ENCODE assay signal across 34 mouse cellular contexts in the genomic region with DNA sequence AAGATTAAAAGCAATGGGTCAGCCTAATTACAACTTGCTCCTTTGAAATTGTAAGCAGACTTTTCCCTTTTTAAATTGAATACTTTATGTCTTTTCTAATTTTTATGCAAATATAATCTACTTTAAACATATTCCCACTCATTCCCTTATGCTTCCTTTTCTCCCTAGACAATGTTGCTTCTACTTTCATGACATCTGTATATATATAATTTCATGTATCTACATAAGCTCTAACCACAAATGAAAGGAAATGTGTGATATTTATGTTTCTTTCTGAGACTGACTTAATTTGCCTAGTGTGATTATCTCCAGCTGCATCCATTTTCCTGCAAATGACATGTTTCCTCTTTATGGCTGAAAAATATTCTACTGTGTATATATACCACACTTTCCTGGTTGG.
"Had no signal": no experiment of that assay in that cellular context is flagged by ENCODE, and none has a peak within 500 bp of the region (broad histone marks: within the 10 kb centered on the region; RNA-seq: fewer than 3 reads in every experiment).

No protein-coding gene starts in this region.

- H3K27ac ChIP-seq: heart, embryonic 13.5 days; heart, embryonic 15.5 days; hindbrain, embryonic 10.5 days; hindbrain, embryonic 12.5 days; hindbrain, embryonic 13.5 days; hindbrain, embryonic 14.5 days; hindbrain, embryonic 15.5 days; hindbrain, postnatal 0 days; intestine, embryonic 15.5 days; kidney, embryonic 15.5 days; kidney, postnatal 0 days; layer of hippocampus, adult 2 months; left cerebral cortex, adult 2 months had no signal

- DNase-seq: heart, postnatal 10 days; heart, postnatal 14 days; heart, postnatal 36 days; heart, postnatal 4 days; kidney, adult 11 months; kidney, adult 18-20 months; kidney, adult 2 months; kidney, adult 8-10 months; kidney, adult 9 months; kidney, postnatal 10 days; kidney, postnatal 14 days; kidney, postnatal 25 days; kidney, postnatal 36 days; kidney, postnatal 4 days; layer of hippocampus, adult 9-11 months; layer of hippocampus, postnatal 36 days had no signal

- H3K36me3 ChIP-seq: heart, embryonic 12.5 days; heart, embryonic 13.5 days; heart, embryonic 15.5 days; hindbrain, embryonic 10.5 days; hindbrain, embryonic 12.5 days; hindbrain, embryonic 13.5 days; hindbrain, embryonic 15.5 days; intestine, embryonic 15.5 days; kidney, embryonic 15.5 days had no signal

- H3K4me3 ChIP-seq: heart, embryonic 12.5 days; heart, embryonic 13.5 days; heart, embryonic 15.5 days; hindbrain, embryonic 10.5 days; hindbrain, embryonic 12.5 days; hindbrain, embryonic 13.5 days; hindbrain, embryonic 15.5 days; intestine, embryonic 15.5 days; kidney, embryonic 15.5 days; layer of hippocampus, adult 2 months; left cerebral cortex, adult 2 months had no signal

- H3K9ac ChIP-seq: heart, embryonic 12.5 days; heart, embryonic 13.5 days; heart, embryonic 15.5 days; hindbrain, embryonic 12.5 days; hindbrain, embryonic 13.5 days; hindbrain, embryonic 14.5 days; hindbrain, embryonic 15.5 days; intestine, embryonic 15.5 days; kidney, embryonic 15.5 days had no signal

- H3K27me3 ChIP-seq: heart, embryonic 12.5 days; heart, embryonic 13.5 days; heart, embryonic 15.5 days; hindbrain, embryonic 12.5 days; hindbrain, embryonic 13.5 days; hindbrain, embryonic 15.5 days; intestine, embryonic 15.5 days; kidney, embryonic 15.5 days had no signal

- H3K4me2 ChIP-seq: heart, embryonic 12.5 days; heart, embryonic 13.5 days; heart, embryonic 15.5 days; hindbrain, embryonic 12.5 days; hindbrain, embryonic 13.5 days; hindbrain, embryonic 14.5 days; hindbrain, embryonic 15.5 days; intestine, embryonic 15.5 days; kidney, embryonic 15.5 days had no signal

- H3K9me3 ChIP-seq: heart, embryonic 12.5 days; heart, embryonic 13.5 days; heart, embryonic 15.5 days; hindbrain, embryonic 10.5 days; hindbrain, embryonic 12.5 days; hindbrain, embryonic 13.5 days; hindbrain, embryonic 15.5 days; intestine, embryonic 15.5 days; kidney, embryonic 15.5 days had no signal

- ATAC-seq: hindbrain, embryonic 16.5 days; hindbrain, postnatal 0 days; inflammation-experienced regulatory T-cells, adult 6 months; intestine, embryonic 15.5 days; intestine, embryonic 16.5 days; intestine, postnatal 0 days had no signal

- H3K4me1 ChIP-seq: heart, embryonic 12.5 days; heart, embryonic 13.5 days; heart, embryonic 15.5 days; hindbrain, embryonic 10.5 days; hindbrain, embryonic 12.5 days; hindbrain, embryonic 13.5 days; hindbrain, embryonic 15.5 days; intestine, embryonic 15.5 days; kidney, embryonic 15.5 days had no signal
